Mouse (Mus musculus) embryonic facial prominence, embryonic 15.5 days (tissue): Measurements from ENCODE around the gene Mknk1. TPM values are rescaled to one million over a fixed set of nuclear protein-coding genes. Genes with fewer than 3 reads are reported as not detected.

Source experiments
- ATAC-seq: fragments of 200-750 bp; cut with Nextera tagmentation; 2 replicates; pipeline ENCODE4 v1.8.0; 2017; ENCODE audit warnings: low read depth, moderate TSS enrichment; ENCODE audit not compliant: insufficient number of reproducible peaks, low FRiP score, low TSS enrichment
- H3K27ac ChIP-seq: fragments of 300-500 bp; sonication (generic); replicated peaks from 2 replicates; pipeline ENCODE4 v1.5.1; 2015; ENCODE audit warnings: mild to moderate bottlenecking, inconsistent platforms
- H3K27me3 ChIP-seq: fragments of 300-500 bp; sonication (generic); 2 replicates; pipeline ENCODE4 v1.6.1; 2015; ENCODE audit warnings: inconsistent platforms
- H3K36me3 ChIP-seq: fragments of 300-500 bp; sonication (generic); 2 replicates; pipeline ENCODE4 v1.6.1; 2015; ENCODE audit warnings: mild to moderate bottlenecking, inconsistent platforms
- H3K4me1 ChIP-seq: fragments of 300-500 bp; sonication (generic); 2 replicates; pipeline ENCODE4 v1.6.1; 2015; ENCODE audit warnings: inconsistent platforms
- H3K4me2 ChIP-seq: fragments of 300-500 bp; sonication (generic); replicated peaks from 2 replicates; pipeline ENCODE4 v1.6.1; 2015; ENCODE audit warnings: mild to moderate bottlenecking, inconsistent platforms
- H3K4me3 ChIP-seq: fragments of 300-500 bp; sonication (generic); replicated peaks from 2 replicates; pipeline ENCODE4 v1.5.1; 2015; ENCODE audit warnings: mild to moderate bottlenecking, inconsistent platforms
- H3K9ac ChIP-seq: fragments of 300-500 bp; sonication (generic); 2 replicates; pipeline ENCODE4 v1.6.1; 2015; ENCODE audit warnings: inconsistent platforms
- H3K9me3 ChIP-seq: fragments of 300-500 bp; sonication (generic); replicated peaks from 2 replicates; pipeline ENCODE4 v1.6.1; 2016; ENCODE audit warnings: inconsistent platforms
- WGBS: fragments of 180-500 bp; shearing (Covaris S2); methylation state at CpG from one replicate; pipeline ENCODE4 v1.1.7; 2015; 5-methylcytosine and 5-hydroxymethylcytosine counted together
- polyA plus RNA-seq: library from polyadenylated mRNA; unstranded; fragments of >200 nt; fragmentation: Nextera tagmentation; extraction: Ambion mirVana; gene quantifications from 2 replicates; pipeline ENCODE4 v1.2.1, GENCODE M21; 2015

Gene Mknk1
- 33.1 and 33.2 TPM in 2 replicates for polyA plus RNA-seq

- H3K9ac ChIP-seq: peak within 1 kb of the TSS; percentile 46
- H3K27me3 ChIP-seq: no peaks in the 10 kb centered on the region
- peak within 1 kb of the TSS; percentile 55 for H3K4me2 ChIP-seq
- H3K4me3 ChIP-seq: peak within 1 kb of the TSS; percentile 73
- ATAC-seq: peak; percentile 92
- peaks cover 7% of the 10 kb centered on the region for H3K36me3 ChIP-seq
- H3K27ac ChIP-seq: peak within 1 kb of the TSS; percentile 63; the same call in 1 of the 2 replicates
- H3K9me3 ChIP-seq: no peaks in the 10 kb centered on the region
- 2% methylated on average over 51 of the region's 51 CpGs for WGBS
- peaks cover 8% of the 10 kb centered on the region for H3K4me1 ChIP-seq
Measured at GRCm38 (mm10) chr4:115838696-115839641, at the start of gene Mknk1. Gene Mknk1, plus strand, starts transcription at chr4:115839198.

GRCm38 (mm10) chr4:115790864-115791263 lies 48.1 kb upstream of the Mknk1 start:
- Histone ChIP-seq H3K4me1 (peaks cover 4% of the 10 kb centered on the region), H3K4me3 (no peak overlapping the region), H3K9me3 (no peaks in the 10 kb centered on the region), H3K4me2 (no peak overlapping the region), H3K27me3 (no peaks in the 10 kb centered on the region), H3K27ac (no peak overlapping the region), H3K36me3 (peaks cover 49% of the 10 kb centered on the region), H3K9ac (no peak overlapping the region)
- ATAC-seq: no peak
- 84% methylated on average over 3 of the region's 3 CpGs for WGBS

GRCm38 (mm10) chr4:115795360-115795759 lies 43.6 kb upstream of the Mknk1 start:
- ATAC-seq: no peak
- Histone ChIP-seq H3K9me3 (no peaks in the 10 kb centered on the region), H3K4me2 (no peak overlapping the region), H3K9ac (no peak overlapping the region), H3K4me3 (no peak overlapping the region), H3K27me3 (no peaks in the 10 kb centered on the region), H3K27ac (no peak overlapping the region), H3K36me3 (peaks cover 71% of the 10 kb centered on the region), H3K4me1 (no peaks in the 10 kb centered on the region)
- WGBS: 90% methylated on average over 3 of the region's 3 CpGs

GRCm38 (mm10) chr4:115799981-115800380 lies 39.0 kb upstream of the Mknk1 start:
- no peaks in the 10 kb centered on the region for H3K9me3 ChIP-seq
- H3K9ac ChIP-seq: no peak overlapping the region
- no peaks in the 10 kb centered on the region for H3K4me1 ChIP-seq
- H3K4me3 ChIP-seq: no peak overlapping the region
- peaks cover 67% of the 10 kb centered on the region for H3K36me3 ChIP-seq
- H3K27ac ChIP-seq: no peak overlapping the region
- 63% methylated on average over 3 of the region's 3 CpGs for WGBS
- H3K27me3 ChIP-seq: no peaks in the 10 kb centered on the region
- no peak for ATAC-seq
- H3K4me2 ChIP-seq: no peak overlapping the region

GRCm38 (mm10) chr4:115812326-115812725 lies 26.7 kb upstream of the Mknk1 start:
- WGBS: 79% methylated on average over 4 of the region's 4 CpGs
- no peak overlapping the region for H3K27ac ChIP-seq
- ATAC-seq: no peak
- H3K9me3 ChIP-seq: no peaks in the 10 kb centered on the region
- H3K9ac ChIP-seq: no peak overlapping the region
- H3K4me2 ChIP-seq: no peak overlapping the region
- peaks cover 40% of the 10 kb centered on the region for H3K36me3 ChIP-seq
- no peaks in the 10 kb centered on the region for H3K27me3 ChIP-seq
- no peaks in the 10 kb centered on the region for H3K4me1 ChIP-seq
- no peak overlapping the region for H3K4me3 ChIP-seq

- no peak for ATAC-seq
- peaks cover 41% of the 10 kb centered on the region; the same call in 1 of the 2 replicates for H3K36me3 ChIP-seq
Measured at GRCm38 (mm10) chr4:115815606-115816005, 23.4 kb upstream of the Mknk1 start.

GRCm38 (mm10) chr4:115820199-115820598 lies 18.8 kb upstream of the Mknk1 start:
- no peaks in the 10 kb centered on the region for H3K4me1 ChIP-seq
- H3K9ac ChIP-seq: no peak overlapping the region
- H3K4me3 ChIP-seq: no peak overlapping the region
- H3K27me3 ChIP-seq: no peaks in the 10 kb centered on the region
- no peak overlapping the region for H3K27ac ChIP-seq
- no peaks in the 10 kb centered on the region for H3K9me3 ChIP-seq
- no peak for ATAC-seq
- H3K4me2 ChIP-seq: no peak overlapping the region
- H3K36me3 ChIP-seq: peaks cover 16% of the 10 kb centered on the region; the same call in 1 of the 2 replicates
- 55% methylated on average over 3 of the region's 3 CpGs for WGBS

More at GRCm38 (mm10) chr4:115815606-115816005, 23.4 kb upstream of the Mknk1 start:
- no peak overlapping the region for H3K27ac ChIP-seq
- H3K9me3 ChIP-seq: no peaks in the 10 kb centered on the region
- H3K27me3 ChIP-seq: no peaks in the 10 kb centered on the region
- H3K4me1 ChIP-seq: no peaks in the 10 kb centered on the region
- H3K4me3 ChIP-seq: no peak overlapping the region
- WGBS: 92% methylated on average over 5 of the region's 5 CpGs
- no peak overlapping the region for H3K4me2 ChIP-seq
- H3K9ac ChIP-seq: no peak overlapping the region

- H3K9ac ChIP-seq: no peak overlapping the region
- no peaks in the 10 kb centered on the region for H3K4me1 ChIP-seq
- H3K9me3 ChIP-seq: no peaks in the 10 kb centered on the region
- no peak for ATAC-seq
- no peaks in the 10 kb centered on the region for H3K27me3 ChIP-seq
- no peak overlapping the region for H3K4me2 ChIP-seq
- H3K27ac ChIP-seq: no peak overlapping the region
- H3K36me3 ChIP-seq: peaks cover 9% of the 10 kb centered on the region; the same call in 1 of the 2 replicates
- 73% methylated on average over 3 of the region's 3 CpGs for whole genome bisulfite sequencing
- no peak overlapping the region for H3K4me3 ChIP-seq
Measured at GRCm38 (mm10) chr4:115820944-115821343, 18.1 kb upstream of the Mknk1 start.

- no peak overlapping the region for H3K9ac ChIP-seq
- ATAC-seq: no peak
- H3K9me3 ChIP-seq: no peaks in the 10 kb centered on the region
- H3K36me3 ChIP-seq: peaks cover 8% of the 10 kb centered on the region; the same call in 1 of the 2 replicates
- no peak overlapping the region for H3K4me3 ChIP-seq
- no peaks in the 10 kb centered on the region for H3K27me3 ChIP-seq
- no peaks in the 10 kb centered on the region for H3K4me1 ChIP-seq
- H3K4me2 ChIP-seq: no peak overlapping the region
- no peak overlapping the region for H3K27ac ChIP-seq
Measured at GRCm38 (mm10) chr4:115821431-115821830, 17.6 kb upstream of the Mknk1 start.

- 75% methylated on average over 3 of the region's 3 CpGs for WGBS
- ATAC-seq: no peak
- H3K4me3 ChIP-seq: no peak overlapping the region
- 0 out of 2 replicates have a peak, but pooled peaks cover under 1% of the 10 kb centered on the region for H3K4me1 ChIP-seq
- H3K9ac ChIP-seq: no peak overlapping the region
- H3K4me2 ChIP-seq: no peak overlapping the region
- H3K27me3 ChIP-seq: no peaks in the 10 kb centered on the region
- H3K27ac ChIP-seq: no peak overlapping the region
- H3K36me3 ChIP-seq: peaks cover 8% of the 10 kb centered on the region; the same call in 1 of the 2 replicates
- no peaks in the 10 kb centered on the region for H3K9me3 ChIP-seq
Measured at GRCm38 (mm10) chr4:115821928-115822327, 17.1 kb upstream of the Mknk1 start.

- ATAC-seq: no peak
Measured at GRCm38 (mm10) chr4:115824178-115824577, 14.8 kb upstream of the Mknk1 start.

More at GRCm38 (mm10) chr4:115824178-115824577, 14.8 kb upstream of the Mknk1 start:
- H3K9ac ChIP-seq: no peak overlapping the region
- no peak overlapping the region for H3K4me2 ChIP-seq
- H3K27me3 ChIP-seq: no peaks in the 10 kb centered on the region
- 37% methylated on average over 2 of the region's 2 CpGs for WGBS
- H3K36me3 ChIP-seq: peaks cover 2% of the 10 kb centered on the region; the same call in 1 of the 2 replicates
- peaks cover 15% of the 10 kb centered on the region for H3K4me1 ChIP-seq
- H3K27ac ChIP-seq: no peak overlapping the region
- H3K9me3 ChIP-seq: no peaks in the 10 kb centered on the region
- no peak overlapping the region for H3K4me3 ChIP-seq
